Comparison of ENCODE assay signal across 8 mouse cellular contexts in the genomic region with DNA sequence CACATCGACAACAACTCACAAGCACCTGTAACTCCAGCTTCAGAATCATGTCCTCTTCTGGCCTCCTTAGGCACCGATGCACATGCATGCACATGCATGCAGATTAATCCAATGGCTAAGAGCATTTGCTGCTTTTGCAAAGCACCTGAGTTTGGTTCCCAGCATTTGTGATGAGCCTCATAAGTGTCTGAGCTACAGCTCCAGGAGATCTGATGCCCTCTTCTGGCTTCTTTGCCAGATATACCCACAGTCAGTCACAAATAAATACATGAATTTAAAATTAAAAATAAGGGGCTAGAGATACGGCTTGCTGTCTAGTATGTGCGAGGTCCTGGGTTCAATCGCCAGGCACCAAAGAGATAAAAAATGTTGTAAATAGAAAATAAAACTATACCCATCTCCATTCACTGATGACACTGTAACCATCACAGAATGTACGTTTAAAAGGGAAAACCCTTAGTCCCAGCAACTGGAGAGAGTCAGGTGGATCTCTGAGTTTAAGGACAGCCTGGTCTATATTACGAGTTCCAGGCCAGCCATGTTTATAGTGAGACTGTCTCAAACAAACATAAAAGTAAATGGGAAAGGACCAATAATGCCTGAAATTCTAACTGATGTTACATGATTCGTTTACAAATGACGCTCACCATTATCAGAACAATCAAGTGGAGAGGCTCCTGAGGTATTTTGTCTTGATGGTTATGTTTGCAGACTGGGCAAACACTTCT. TPM values are rescaled to one million over a fixed set of nuclear protein-coding genes. Genes with fewer than 3 reads are reported as not detected.
A peak's percentile ranks its signal among the peaks of the same experiment; 100 is the strongest.
DNase-seq lines count a peak whose midpoint lies in the region; ATAC-seq and TF ChIP-seq lines count a peak whose summit lies in the region.

No protein-coding gene starts in this region.

- 45% methylated on average over 9 of the region's 9 CpGs for WGBS in kidney, embryonic 16.5 days
- 39% methylated on average over 9 of the region's 9 CpGs for WGBS in intestine, embryonic 14.5 days
- WGBS in neural tube, embryonic 12.5 days = 51% methylated on average over 9 of the region's 9 CpGs

- H3K36me3 ChIP-seq in kidney, embryonic 16.5 days (ENCODE audit: insufficient read depth, low read length) = no peaks in the 10 kb centered on the region
- no peaks in the 10 kb centered on the region for H3K36me3 ChIP-seq in intestine, embryonic 14.5 days (ENCODE audit: control insufficient read depth, insufficient read depth, low read length)
- H3K36me3 ChIP-seq in neural tube, embryonic 12.5 days = no peaks in the 10 kb centered on the region

- no peaks in the 10 kb centered on the region for H3K9me3 ChIP-seq in kidney, embryonic 16.5 days (ENCODE audit: low read length)
- no peaks in the 10 kb centered on the region for H3K9me3 ChIP-seq in intestine, embryonic 14.5 days (ENCODE audit: control insufficient read depth, low read length)
- no peaks in the 10 kb centered on the region for H3K9me3 ChIP-seq in neural tube, embryonic 12.5 days

- peak overlapping the region; percentile 98 for H3K4me3 ChIP-seq in kidney, embryonic 16.5 days (ENCODE audit: low read length)
- peak overlapping the region; percentile 84 for H3K4me3 ChIP-seq in cortical plate, adult 2 months (ENCODE audit: insufficient read depth, low read length)
- H3K4me3 ChIP-seq in intestine, embryonic 14.5 days (ENCODE audit: low read depth, low read length) = peak overlapping the region; percentile 87
- H3K4me3 ChIP-seq in neural tube, embryonic 12.5 days = peak overlapping the region; percentile 96

- TF ChIP-seq CTCF in cortical plate, adult 2 months (IDR thresholded peaks at IDR 0.05; ENCODE audit: extremely low read depth, insufficient read depth, low read length) = no peak

- H3K4me1 ChIP-seq in kidney, embryonic 16.5 days (ENCODE audit: insufficient read depth, low read length) = peaks cover 34% of the 10 kb centered on the region
- H3K4me1 ChIP-seq in cortical plate, adult 2 months (ENCODE audit: control insufficient read depth, insufficient read depth, low read length) = peaks cover 2% of the 10 kb centered on the region
- H3K4me1 ChIP-seq in intestine, embryonic 14.5 days (replicated peaks; ENCODE audit: control insufficient read depth, insufficient read depth, low read length) = peaks cover 24% of the 10 kb centered on the region
- peaks cover 23% of the 10 kb centered on the region for H3K4me1 ChIP-seq in neural tube, embryonic 12.5 days

- peak overlapping the region; percentile 98; the same call in 1 of the 2 replicates for H3K27ac ChIP-seq in kidney, embryonic 16.5 days (ENCODE audit: low read length)
- H3K27ac ChIP-seq in cortical plate, adult 2 months (ENCODE audit: insufficient read depth, low read length) = no peak overlapping the region
- H3K27ac ChIP-seq in intestine, embryonic 14.5 days (ENCODE audit: low read depth) = peak overlapping the region; percentile 96; the same call in 1 of the 2 replicates
- no peak overlapping the region for H3K27ac ChIP-seq in neural tube, embryonic 12.5 days

- DNase-seq in kidney, postnatal 25 days = no peak
- DNase-seq in intestine, embryonic 14.5 days (ENCODE audit: low spot score) = no peak
- DNase-seq in urinary bladder, postnatal 10 days (ENCODE audit: low spot score) = no peak
- DNase-seq in yolk sac, embryonic 10.5 days (ENCODE audit: low spot score) = no peak
- no peak for DNase-seq in layer of hippocampus, adult 11-12 months (ENCODE audit: low spot score)

- H3K4me2 ChIP-seq in kidney, embryonic 16.5 days (replicated peaks; ENCODE audit: low read depth, low read length) = peak overlapping the region; percentile 86
- peak overlapping the region; percentile 87 for H3K4me2 ChIP-seq in intestine, embryonic 14.5 days (ENCODE audit: low read length)
- H3K4me2 ChIP-seq in neural tube, embryonic 12.5 days (replicated peaks) = peak overlapping the region; percentile 85

- peak overlapping the region; percentile 100 for H3K9ac ChIP-seq in kidney, embryonic 16.5 days (replicated peaks; ENCODE audit: low read length)
- peak overlapping the region; percentile 98 for H3K9ac ChIP-seq in intestine, embryonic 14.5 days (ENCODE audit: low read length)
- H3K9ac ChIP-seq in neural tube, embryonic 12.5 days = peak overlapping the region; percentile 99

- TF ChIP-seq POLR2A in cortical plate, adult 2 months (IDR thresholded peaks at IDR 0.05; ENCODE audit: extremely low read depth, insufficient read depth, low read length) = no peak

- ATAC-seq in kidney, embryonic 16.5 days (ENCODE audit: low FRiP score, low TSS enrichment) = no peak
- ATAC-seq in intestine, embryonic 14.5 days (replicated peaks; ENCODE audit: low FRiP score, low TSS enrichment, low read depth) = no peak
- ATAC-seq in neural tube, embryonic 12.5 days (ENCODE audit: low FRiP score, low read depth) = no peak

- H3K27me3 ChIP-seq in kidney, embryonic 16.5 days (ENCODE audit: insufficient read depth, low read length) = no peaks in the 10 kb centered on the region
- no peaks in the 10 kb centered on the region for H3K27me3 ChIP-seq in intestine, embryonic 14.5 days (replicated peaks; ENCODE audit: control insufficient read depth, insufficient read depth, low read length)
- no peaks in the 10 kb centered on the region for H3K27me3 ChIP-seq in neural tube, embryonic 12.5 days (replicated peaks)

RNA-seq across cellular contexts. Expression of gene Fnbp1l, which starts 1.7 kb away (rescaled TPM):
- polyA plus RNA-seq in kidney, embryonic 16.5 days (2015; fragmentation: Nextera tagmentation; extraction: Ambion mirVana) = 41.4 and 46.2 TPM in 2 replicates
- 89.9 and 91.1 TPM in 2 replicates for polyA plus RNA-seq in cortical plate, adult 2 months (2012; rRNA removed)
- 52.9 and 53.3 TPM in 2 replicates for polyA plus RNA-seq in intestine, embryonic 14.5 days (2014; fragmentation: Nextera tagmentation; extraction: Ambion mirVana)
- polyA plus RNA-seq in neural tube, embryonic 12.5 days (2016; fragmentation: Nextera tagmentation; extraction: Ambion mirVana) = 118 TPM in 2 replicates

Comparison
In these comparisons a context has a peak if more than half of its experiments do, and no peak if none do; other contexts are left out.
1. H3K27ac ChIP-seq: peak in kidney, embryonic 16.5 days (single experiment) and intestine, embryonic 14.5 days (single experiment); none in cortical plate, adult 2 months (single experiment) and neural tube, embryonic 12.5 days (single experiment).
2. Peak in every context shown above with its lines, with median percentiles within 50 percentile points of each other: H3K4me2 ChIP-seq, H3K4me3 ChIP-seq and H3K9ac ChIP-seq.